ENCODE assay signal across 2 mouse cellular contexts in the genomic region with DNA sequence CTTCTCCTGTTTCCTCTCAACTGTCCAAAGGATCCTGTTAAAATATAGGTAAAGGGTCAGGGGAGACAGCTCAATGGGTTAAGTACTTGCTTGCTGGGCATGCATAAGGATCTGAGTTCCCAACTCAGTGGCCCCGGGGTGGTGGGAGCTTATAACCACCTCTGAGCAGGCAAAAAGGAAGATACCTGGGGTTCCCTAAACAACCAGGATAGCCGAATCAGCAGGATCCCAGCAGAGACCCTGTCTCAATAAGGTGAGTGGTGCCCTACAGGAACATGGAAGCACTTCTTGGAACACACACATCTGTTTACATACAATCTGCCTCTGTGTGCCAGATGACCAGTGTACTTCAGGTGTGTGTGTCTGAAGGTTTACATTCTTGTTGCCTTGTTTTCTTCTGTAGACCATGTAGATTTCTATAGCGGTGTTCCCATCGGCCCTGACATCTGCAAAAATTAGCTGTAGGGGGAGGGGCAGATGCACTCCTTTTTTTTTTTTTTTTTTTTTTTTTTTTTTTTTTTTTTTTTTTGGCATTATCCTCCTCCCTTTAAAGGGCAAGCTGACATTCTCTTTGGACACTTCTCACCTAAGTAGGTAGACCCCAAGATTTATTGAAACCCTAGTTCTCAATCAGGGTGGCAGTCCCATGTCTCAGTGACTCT.
A peak's percentile ranks its signal among the peaks of the same experiment; 100 is the strongest.
TF ChIP-seq lines count a peak whose summit lies in the region.

No protein-coding gene starts in this region.

TF ChIP-seq in CH12.LX, 34 proteins besides CTCF, POLR2A, EP300 and RAD21:
- TF ChIP-seq CHD2 (IDR thresholded peaks at IDR 0.05; ENCODE audit: low read length) (peak; percentile 44; the same call in 1 of the 2 replicates), ZNF384 (IDR thresholded peaks at IDR 0.05; ENCODE audit: low read depth, low read length) (peak; percentile 96), RCOR1 (conservative IDR thresholded peaks at IDR 0.05; ENCODE audit: low read depth, low read length) (no peak)
TF ChIP-seq in CH12.LX: peak in this region for 2.

TF ChIP-seq in MEL, 35 proteins besides CTCF, POLR2A, EP300 and RAD21:
- TF ChIP-seq ZNF384 (IDR thresholded peaks at IDR 0.05; ENCODE audit: low read depth, low read length) (peak; percentile 94), ZC3H11A (IDR thresholded peaks at IDR 0.05; ENCODE audit: low read depth, low read length) (no peak)
